Mouse (Mus musculus): ENCODE measurements around the gene Unc5c.

Gene Unc5c

GRCm38 (mm10) chr3:141598936-141599335, 133.9 kb downstream of the Unc5c start:
- no peak for DNase-seq (ENCODE audit: low spot score)

DNA sequence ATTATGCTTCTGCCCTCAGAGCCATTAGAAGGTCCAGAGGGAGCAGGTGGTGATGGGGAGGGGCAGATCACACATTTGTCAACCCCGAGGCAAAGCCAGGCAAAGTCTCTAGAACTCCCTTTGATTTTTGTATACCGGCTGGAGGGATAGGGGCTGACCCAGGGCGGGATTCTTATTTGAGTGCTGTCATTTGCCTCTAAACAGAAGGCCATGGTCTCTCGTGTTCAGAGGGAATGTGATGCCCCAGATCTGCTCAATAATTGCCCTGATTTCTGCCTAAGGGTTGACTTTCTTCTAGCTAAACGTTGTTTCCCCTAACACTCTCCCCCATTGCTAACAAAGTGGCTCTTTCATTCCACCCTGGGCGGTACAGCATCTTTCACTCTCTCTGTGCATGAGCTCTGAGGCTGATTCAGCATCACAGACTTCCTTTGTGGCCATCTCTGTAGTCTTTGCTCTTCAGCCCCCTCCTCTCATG, 136.1 kb downstream of the Unc5c start:
- no peak for DNase-seq (ENCODE audit: low spot score)

GRCm38 (mm10) chr3:141616718-141617117, 151.7 kb downstream of the Unc5c start:
- DNase-seq (ENCODE audit: low spot score), result no peak

DNA sequence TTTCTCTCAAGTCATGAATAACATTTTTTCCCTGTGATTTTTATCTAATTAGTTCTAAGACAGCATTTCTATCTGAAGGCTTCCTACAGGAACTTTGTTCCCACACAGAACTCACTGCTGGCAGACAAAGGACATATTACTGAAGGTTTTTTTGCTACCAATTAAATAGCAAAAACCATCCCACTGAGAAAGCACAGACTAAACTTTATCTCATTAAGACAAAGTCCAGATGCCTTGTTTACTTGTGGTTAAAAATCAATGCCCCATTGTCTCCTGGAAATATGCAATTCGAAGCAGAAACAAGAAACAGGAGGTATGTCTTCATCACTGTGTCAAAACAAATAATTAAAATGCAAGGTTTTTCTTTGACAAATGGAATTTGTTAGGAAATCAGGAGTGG, 153.7 kb downstream of the Unc5c start:
- DNase-seq (ENCODE audit: low spot score), result no peak

DNA sequence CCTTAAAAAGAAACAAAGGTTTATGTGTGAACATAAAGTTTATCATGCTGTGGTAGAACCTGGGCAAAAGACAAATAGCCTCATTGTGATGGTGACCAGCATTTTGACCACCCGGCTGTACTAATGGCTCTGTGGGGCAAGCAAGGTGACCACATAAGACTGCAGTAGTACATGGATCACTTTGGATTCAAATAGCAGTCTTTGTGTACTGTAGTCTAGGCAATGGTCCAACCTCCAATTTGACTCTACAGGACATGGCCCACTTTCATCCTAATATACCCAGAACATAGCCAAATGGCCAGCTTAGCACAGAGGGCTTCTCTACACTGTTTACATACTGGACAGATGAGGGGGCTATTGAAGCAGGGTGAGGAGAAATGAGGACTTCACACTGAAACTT, 156.5 kb downstream of the Unc5c start:
- DNase-seq (ENCODE audit: low spot score), result no peak

GRCm38 (mm10) chr3:141626935-141627638, 162.1 kb downstream of the Unc5c start:
- no peak for DNase-seq (ENCODE audit: low spot score)

GRCm38 (mm10) chr3:141627639-141627977, 162.6 kb downstream of the Unc5c start:
- DNase-seq (ENCODE audit: low spot score), result no peak

GRCm38 (mm10) chr3:141629431-141629830, 164.4 kb downstream of the Unc5c start:
- no peak for DNase-seq (ENCODE audit: low spot score)

DNA sequence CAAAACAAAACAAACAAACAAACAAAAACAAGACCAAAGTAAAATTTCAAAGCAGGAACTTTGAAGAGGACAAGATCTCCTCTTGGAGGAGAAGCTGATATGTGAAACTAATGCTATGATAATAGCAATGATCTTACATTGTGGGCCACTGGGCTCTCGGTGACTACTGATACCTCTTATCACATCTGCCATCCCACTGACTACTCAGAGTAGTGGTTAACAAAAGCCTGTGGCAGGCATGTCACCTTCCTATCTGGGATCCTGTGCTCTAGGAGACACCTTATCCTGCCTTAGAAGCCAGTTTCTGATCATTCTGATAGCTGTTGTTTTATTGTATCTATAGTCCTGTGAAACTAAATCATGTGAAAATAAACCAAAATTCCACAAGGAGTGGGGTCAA, 172.9 kb downstream of the Unc5c start:
- no peak for DNase-seq (ENCODE audit: low spot score)

DNA sequence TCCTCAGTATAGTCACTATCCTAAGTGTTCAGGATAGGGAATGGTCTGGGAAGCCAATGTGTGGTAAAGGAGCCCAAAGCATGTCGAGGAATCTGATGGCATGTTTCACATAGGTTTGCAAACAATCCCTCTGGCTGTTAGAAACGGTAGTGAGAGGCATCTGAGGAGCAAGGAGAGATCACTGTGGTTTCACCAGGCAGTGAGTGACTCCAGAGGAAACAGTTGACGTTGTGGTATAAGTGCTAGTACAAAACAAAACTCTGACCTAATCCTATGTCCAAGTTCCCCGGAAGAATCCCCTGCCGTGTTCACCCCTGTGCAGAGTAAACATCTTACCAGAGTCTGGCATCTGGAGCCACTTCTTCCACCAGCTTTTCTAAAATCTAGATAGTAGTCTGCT, 179.2 kb downstream of the Unc5c start:
- no peak for DNase-seq (ENCODE audit: low spot score)

DNA sequence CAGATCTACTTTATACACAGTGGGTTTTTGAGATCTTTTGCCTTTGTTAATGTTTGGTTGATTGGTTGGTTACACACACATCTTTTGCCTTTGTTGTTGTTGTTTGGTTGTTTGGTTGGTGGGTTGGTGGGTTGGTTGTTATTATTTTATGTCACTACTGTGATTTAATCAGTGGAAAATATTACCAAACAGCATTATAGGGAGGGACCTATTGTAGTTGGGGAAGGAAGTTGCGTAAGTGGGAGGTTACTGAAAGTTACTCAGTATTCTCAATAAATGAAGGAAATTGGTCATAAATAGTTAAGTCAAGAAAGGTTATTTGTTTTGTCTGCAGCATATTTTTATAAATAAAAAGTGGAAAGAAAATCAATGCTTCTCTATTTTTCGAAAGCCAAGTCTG, 181.6 kb downstream of the Unc5c start:
- DNase-seq (ENCODE audit: low spot score), result no peak

- DNase-seq (ENCODE audit: low spot score), result no peak
Measured at GRCm38 (mm10) chr3:141650658-141651057, 185.6 kb downstream of the Unc5c start.

- no peak for DNase-seq (ENCODE audit: low spot score)
Measured at GRCm38 (mm10) chr3:141653915-141654314, 188.9 kb downstream of the Unc5c start.

GRCm38 (mm10) chr3:141659041-141659789, 194.2 kb downstream of the Unc5c start:
- DNase-seq (ENCODE audit: low spot score), result no peak

DNA sequence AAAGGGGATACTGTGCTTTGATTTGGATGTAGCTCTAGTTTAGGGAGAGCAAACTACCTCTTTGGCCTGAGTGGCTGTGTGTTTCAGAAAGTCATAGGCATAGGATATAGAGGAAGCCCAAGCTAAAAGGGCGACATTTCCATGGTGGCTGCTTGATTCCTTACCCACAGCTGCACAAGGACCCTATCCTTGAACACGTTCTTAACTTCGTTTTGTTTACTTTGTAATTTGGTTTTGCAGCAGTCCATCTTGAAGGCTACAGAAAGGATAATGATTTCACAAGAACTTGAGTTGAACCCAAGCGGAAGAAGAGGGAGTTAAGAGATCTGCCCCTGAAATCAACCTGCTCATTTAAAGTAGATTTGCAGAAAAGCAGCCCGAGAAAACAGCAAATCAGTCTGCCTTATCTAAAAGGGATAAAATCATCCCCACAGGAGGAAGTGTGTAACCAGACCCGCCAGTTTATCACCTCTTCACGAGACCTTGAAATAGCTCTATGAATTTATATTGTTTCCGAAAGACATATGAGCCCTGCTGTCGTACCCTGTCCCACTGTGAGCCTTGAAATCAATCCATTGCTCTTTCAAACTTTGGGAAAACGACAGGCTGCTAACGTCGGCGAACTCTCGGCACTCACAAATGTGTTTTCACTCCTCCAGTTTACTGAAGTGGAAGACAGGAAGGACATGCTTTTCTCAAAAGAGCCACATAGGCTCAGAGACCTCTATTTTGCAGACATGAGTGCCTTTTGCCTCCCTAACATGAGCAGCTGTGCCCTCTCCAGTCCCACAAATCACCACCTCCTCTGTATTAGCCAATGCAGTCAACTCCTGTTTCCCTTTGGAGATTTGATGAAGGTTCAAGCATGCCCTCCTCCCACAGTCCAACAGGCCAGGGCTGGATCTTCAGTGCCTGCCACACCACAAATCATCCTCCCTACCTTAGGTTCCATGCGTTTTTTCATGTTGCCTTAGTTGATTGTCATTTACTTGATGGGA, 195.3 kb downstream of the Unc5c start:
- DNase-seq (ENCODE audit: low spot score), result no peak

- DNase-seq (ENCODE audit: low spot score), result no peak
Measured at GRCm38 (mm10) chr3:141689113-141689512, 224.1 kb downstream of the Unc5c start.

DNA sequence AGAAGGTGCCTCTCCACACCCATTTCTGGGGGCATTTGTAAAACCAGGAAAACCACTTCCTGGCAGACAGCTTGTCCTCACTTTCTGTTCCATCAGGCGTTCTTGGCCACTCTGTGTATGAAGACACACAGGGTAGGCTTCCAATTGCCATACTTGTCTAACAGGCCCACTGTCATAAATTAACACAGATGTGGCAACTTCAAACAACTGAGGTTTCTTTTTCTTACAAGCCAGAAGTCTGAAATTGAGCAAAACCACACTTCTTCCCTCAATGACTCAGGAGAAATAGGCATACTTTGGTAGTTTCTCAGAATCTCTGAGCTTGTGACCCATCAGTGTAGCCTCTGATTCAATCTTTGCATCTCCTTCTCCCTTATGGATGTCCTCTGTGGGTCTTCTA, 225.7 kb downstream of the Unc5c start:
- DNase-seq (ENCODE audit: low spot score), result no peak

- DNase-seq (ENCODE audit: low spot score), result no peak
Measured at GRCm38 (mm10) chr3:141691418-141691817, 226.4 kb downstream of the Unc5c start.

DNA sequence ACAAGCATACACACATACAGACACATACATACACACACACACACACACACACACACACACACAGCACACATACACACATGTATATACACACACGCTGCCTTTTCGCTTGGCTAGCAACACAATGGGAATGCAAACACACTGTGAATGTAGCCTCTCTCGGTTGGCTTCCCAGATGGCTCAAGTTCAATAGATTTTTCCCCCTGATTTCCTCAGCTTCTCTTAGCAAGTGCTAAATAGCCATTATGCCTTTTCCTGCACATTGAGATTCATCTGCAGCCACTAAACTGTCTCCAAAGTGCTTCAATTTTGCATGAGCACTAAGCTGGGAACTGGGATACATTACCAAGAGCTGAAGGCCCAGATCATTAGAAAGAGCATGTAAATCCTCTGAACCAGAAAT, 226.8 kb downstream of the Unc5c start:
- no peak for DNase-seq (ENCODE audit: low spot score)

DNA sequence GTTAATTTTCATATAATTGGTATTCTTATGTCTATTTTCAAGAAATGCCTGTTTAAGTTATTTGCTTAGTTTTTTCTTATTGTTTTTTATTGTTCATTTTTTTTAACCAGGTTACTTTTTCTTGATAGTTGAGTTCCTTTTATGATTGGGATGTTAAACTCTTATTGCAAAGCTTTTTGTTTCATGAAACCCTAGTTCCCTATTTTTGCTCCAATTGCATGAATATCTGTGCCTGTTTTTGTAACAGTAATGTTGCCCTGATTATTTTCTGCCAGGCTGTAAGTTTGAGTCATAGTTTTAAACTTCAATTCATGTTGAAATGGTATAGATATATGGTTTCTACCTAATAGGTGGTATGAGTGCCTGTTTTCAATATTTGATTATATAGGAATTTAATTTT, 234.2 kb downstream of the Unc5c start:
- DNase-seq (ENCODE audit: low spot score), result no peak

GRCm38 (mm10) chr3:141701381-141701909, 236.4 kb downstream of the Unc5c start:
- DNase-seq (ENCODE audit: low spot score), result no peak

- DNase-seq (ENCODE audit: low spot score), result no peak
Measured at GRCm38 (mm10) chr3:141711601-141712000, 246.6 kb downstream of the Unc5c start.
